Mouse (Mus musculus): ENCODE results near the gene Gm6583.
"Not testable (repeated sequence)": the region's sequence is repeated elsewhere in the genome, so short reads cannot be mapped to it uniquely, and the experiment has no call there.

Gm6583 gene

GRCm38 (mm10) chr5:112324637-112325545 is 30.9 kb downstream of the Gm6583 start:
- peak; percentile 32 to 50 for DNase-seq

GRCm38 (mm10) chr5:112323246-112323645 is 32.6 kb downstream of the Gm6583 start:
- DNase-seq: no peak

- DNase-seq: no peak
Measured at GRCm38 (mm10) chr5:112321376-112321775, 34.5 kb downstream of the Gm6583 start.

GRCm38 (mm10) chr5:112320936-112321335 is 34.9 kb downstream of the Gm6583 start:
- no peak for DNase-seq

GRCm38 (mm10) chr5:112320379-112320778 is 35.5 kb downstream of the Gm6583 start:
- DNase-seq: no peak

- DNase-seq: not testable (repeated sequence)
Measured at GRCm38 (mm10) chr5:112319343-112319742, 36.5 kb downstream of the Gm6583 start.

- peak in 1 of 2 experiments; percentile 40 for DNase-seq
Measured at GRCm38 (mm10) chr5:112317328-112317727, 38.5 kb downstream of the Gm6583 start.

GRCm38 (mm10) chr5:112316468-112316867 is 39.4 kb downstream of the Gm6583 start:
- DNase-seq: no peak

- DNase-seq: no peak
Measured at GRCm38 (mm10) chr5:112313222-112313885, 42.5 kb downstream of the Gm6583 start.

GRCm38 (mm10) chr5:112305842-112306241 is 50.0 kb downstream of the Gm6583 start:
- no peak for DNase-seq

Data from kidney, adult 8-10 months (tissue).